8 mouse cellular contexts compared by ENCODE assay signal in genomic region chr16:95824720-95825534, GRCm38 (mm10).
A peak's percentile ranks its signal among the peaks of the same experiment; 100 is the strongest.
DNase-seq lines count a peak whose midpoint lies in the region; ATAC-seq and TF ChIP-seq lines count a peak whose summit lies in the region.

No protein-coding gene starts in this region.

- H3K27ac ChIP-seq in heart, embryonic 10.5 days: peak overlapping the region; percentile 81
- H3K27ac ChIP-seq in lung, embryonic 15.5 days: peak overlapping the region; percentile 92
- H3K27ac ChIP-seq in layer of hippocampus, adult 2 months: no peak overlapping the region; the same call in 1 of the 2 replicates

- peak; percentile 55; the same call in 1 of the 2 replicates for ATAC-seq in lung, embryonic 15.5 days (ENCODE audit: borderline replicate concordance, extremely low read depth, low FRiP score, low TSS enrichment)

- 11% methylated on average over 7 of the region's 7 CpGs for WGBS in heart, embryonic 10.5 days
- 7% methylated on average over 7 of the region's 7 CpGs for WGBS in lung, embryonic 15.5 days

- H3K9ac ChIP-seq in lung, embryonic 15.5 days: peak overlapping the region; percentile 7; the same call in 1 of the 2 replicates

- no peak for TF ChIP-seq CTCF in layer of hippocampus, adult 2 months (conservative IDR thresholded peaks at IDR 0.05)

- H3K9me3 ChIP-seq in heart, embryonic 10.5 days: no peaks in the 10 kb centered on the region
- H3K9me3 ChIP-seq in lung, embryonic 15.5 days: no peaks in the 10 kb centered on the region

- H3K4me3 ChIP-seq in heart, embryonic 10.5 days: peak overlapping the region; percentile 33
- no peak overlapping the region for H3K4me3 ChIP-seq in lung, embryonic 15.5 days
- H3K4me3 ChIP-seq in layer of hippocampus, adult 2 months: no peak overlapping the region

- H3K4me2 ChIP-seq in lung, embryonic 15.5 days: peak overlapping the region; percentile 26; the same call in 1 of the 2 replicates

- H3K36me3 ChIP-seq in heart, embryonic 10.5 days: no peaks in the 10 kb centered on the region
- no peaks in the 10 kb centered on the region for H3K36me3 ChIP-seq in lung, embryonic 15.5 days

- DNase-seq in adrenal gland, adult 2 months: peak; percentile 66
- DNase-seq in cerebellum, adult 9-11 months: peak; percentile 73
- DNase-seq in heart, embryonic 10.5 days (ENCODE audit: low spot score): peak; percentile 89
- peak; percentile 47 for DNase-seq in kidney, adult 18-20 months
- peak; percentile 74 for DNase-seq in retina, postnatal 1 day
- DNase-seq in frontal cortex, adult 2 months (ENCODE audit: extremely low spot score in 1 of 2, low spot score in 1 of 2): no peak
- no peak for DNase-seq in layer of hippocampus, adult 2 months (ENCODE audit: low spot score in 2 of 2)

- H3K4me1 ChIP-seq in heart, embryonic 10.5 days: peaks cover 27% of the 10 kb centered on the region
- H3K4me1 ChIP-seq in lung, embryonic 15.5 days: peaks cover 33% of the 10 kb centered on the region

- 0 out of 2 replicates have a peak, but pooled peaks cover 5% of the 10 kb centered on the region for H3K27me3 ChIP-seq in heart, embryonic 10.5 days (ENCODE audit: insufficient read depth, poor library complexity, severe bottlenecking)
- no peaks in the 10 kb centered on the region for H3K27me3 ChIP-seq in lung, embryonic 15.5 days

Comparison
In these comparisons a context has a peak if more than half of its experiments do, and no peak if none do; other contexts are left out.
1. DNase-seq: peak in adrenal gland, adult 2 months (single experiment), cerebellum, adult 9-11 months (single experiment), heart, embryonic 10.5 days (single experiment), kidney, adult 18-20 months (single experiment) and retina, postnatal 1 day (single experiment); none in frontal cortex, adult 2 months (0 of 2) and layer of hippocampus, adult 2 months (0 of 2).